Mouse (Mus musculus) megakaryocyte, embryonic 14.5 days (primary cell): ENCODE results near the gene Cnbd2.

ENCODE experiments used
- FLI1 ChIP-seq: IDR thresholded peaks from 2 replicates; pipeline ENCODE4 v1.6.1; 2012; ENCODE audit warnings: low read length, inconsistent platforms, mixed read lengths
- GATA1 ChIP-seq: IDR thresholded peaks from 3 replicates; pipeline ENCODE4 v1.6.1; 2012; ENCODE audit warnings: mixed read lengths, low read length, inconsistent platforms, borderline replicate concordance

GRCm38 (mm10) chr2:156305818-156306217 lies 6.3 kb upstream of the Cnbd2 start:
- no peak for TF ChIP-seq FLI1
- no peak for TF ChIP-seq GATA1
